Mouse (Mus musculus): ENCODE data around the gene Tmed9.
A peak's percentile ranks its signal among the peaks of the same experiment; 100 is the strongest.
"Not testable (repeated sequence)": the region's sequence is repeated elsewhere in the genome, so short reads cannot be mapped to it uniquely, and the experiment has no call there.

Gene Tmed9

DNA sequence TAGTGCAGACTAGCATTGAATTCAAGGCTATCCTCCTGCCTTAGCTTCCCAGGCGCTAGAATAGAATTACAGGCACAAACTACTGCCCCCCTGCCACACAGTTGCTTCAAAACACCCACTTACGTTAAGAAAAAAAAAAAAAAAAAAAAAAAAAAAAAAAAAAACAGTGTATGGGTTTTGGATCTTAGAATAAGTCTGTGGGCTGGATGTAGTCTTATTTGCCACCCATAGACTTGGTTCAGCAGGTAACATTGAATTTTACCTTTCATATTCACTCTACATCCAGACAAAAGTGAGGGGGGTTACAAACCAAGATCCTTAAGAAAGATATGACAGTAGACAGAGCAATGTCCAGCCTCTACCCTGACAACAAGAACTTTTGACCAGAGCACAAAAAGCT lies 5.6 kb upstream of the Tmed9 start:
- DNase-seq (ENCODE audit: low spot score in 2 of 2): no peak

DNA sequence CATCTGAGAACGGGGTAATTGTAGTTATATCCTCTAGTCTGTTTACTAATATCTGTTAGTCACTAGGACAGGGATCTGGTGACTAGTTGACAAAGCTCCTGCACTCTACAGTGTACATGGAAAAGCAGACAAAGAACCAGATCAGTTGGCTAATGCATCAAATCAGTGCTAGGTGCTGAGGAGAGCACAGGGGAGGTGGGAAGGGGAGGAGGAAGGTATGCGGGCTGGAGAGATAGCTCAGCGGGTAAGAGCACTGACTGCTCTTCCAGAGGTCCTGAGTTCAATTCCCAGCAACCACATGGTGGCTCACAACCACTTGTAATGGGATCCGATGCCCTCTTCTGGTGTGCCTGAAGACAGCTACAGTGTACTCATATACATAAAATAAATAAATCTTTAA lies 5.0 kb upstream of the Tmed9 start:
- DNase-seq (ENCODE audit: low spot score in 2 of 2): not testable (repeated sequence)

DNA sequence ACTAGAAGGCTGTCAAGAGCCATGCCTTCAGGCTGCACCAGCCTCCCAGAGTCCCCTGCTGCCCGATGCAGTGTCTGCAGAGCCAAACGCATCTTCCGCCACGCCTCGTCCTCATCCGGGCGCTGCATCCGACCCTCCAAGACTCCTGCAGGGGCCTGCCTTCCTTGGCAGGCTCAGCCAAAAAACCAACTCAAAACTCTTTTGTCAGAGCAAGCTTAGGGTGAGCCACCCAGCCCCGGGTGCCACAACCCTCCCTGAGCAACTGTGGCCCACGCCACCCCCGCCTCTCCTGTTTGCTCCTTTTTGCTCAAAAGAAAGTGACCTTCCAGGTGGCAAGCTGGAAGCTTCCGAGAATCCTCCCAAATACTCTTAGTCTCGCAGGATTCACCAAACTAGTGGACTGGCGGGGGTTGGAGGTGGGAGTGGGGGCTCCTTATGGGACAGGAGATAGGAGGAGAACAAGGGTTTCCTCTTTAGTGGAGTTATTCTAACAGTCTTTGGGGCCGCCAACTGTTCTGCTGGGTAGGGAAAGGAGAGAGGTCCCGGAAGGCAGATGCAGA lies 3.7 kb upstream of the Tmed9 start:
- peak in 1 of 2 experiments; percentile 13 for DNase-seq (ENCODE audit: low spot score in 2 of 2)

DNA sequence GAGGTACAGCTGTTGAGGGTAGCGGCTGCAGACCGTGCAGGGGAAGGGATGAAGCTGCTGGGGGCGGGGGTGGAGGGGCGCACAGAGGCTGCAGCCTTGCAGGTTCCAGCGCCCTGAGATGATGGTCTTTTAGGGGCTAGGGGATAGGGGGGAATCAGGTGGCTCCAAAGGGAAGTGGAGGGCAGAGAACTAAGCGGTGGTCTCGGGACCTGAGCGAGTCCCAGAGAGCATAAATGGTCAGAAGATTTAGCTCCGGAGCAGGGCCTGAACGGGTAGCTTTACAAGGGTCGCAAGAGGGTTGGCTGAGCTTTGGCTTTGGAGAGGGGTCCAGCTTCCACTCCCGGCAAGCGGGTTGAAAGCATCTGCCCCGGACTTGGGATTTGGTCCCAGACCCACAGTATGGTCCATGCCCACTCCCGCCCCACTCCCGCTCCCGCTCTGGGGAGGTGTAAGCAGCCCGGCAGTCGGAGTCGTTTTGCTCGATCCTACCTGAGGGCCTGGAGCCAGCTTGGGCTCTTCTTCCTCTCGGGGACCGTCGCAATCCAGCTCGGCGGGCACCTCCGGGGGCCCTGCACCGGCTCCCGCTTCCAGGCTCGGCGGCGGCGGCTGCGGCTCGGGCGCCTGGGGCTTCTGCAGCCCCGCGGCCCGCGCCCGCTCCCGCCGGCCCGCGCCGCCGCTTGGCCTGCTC lies 3.1 kb upstream of the Tmed9 start:
- DNase-seq (ENCODE audit: low spot score in 2 of 2): peak in 1 of 2 experiments; percentile 20

DNA sequence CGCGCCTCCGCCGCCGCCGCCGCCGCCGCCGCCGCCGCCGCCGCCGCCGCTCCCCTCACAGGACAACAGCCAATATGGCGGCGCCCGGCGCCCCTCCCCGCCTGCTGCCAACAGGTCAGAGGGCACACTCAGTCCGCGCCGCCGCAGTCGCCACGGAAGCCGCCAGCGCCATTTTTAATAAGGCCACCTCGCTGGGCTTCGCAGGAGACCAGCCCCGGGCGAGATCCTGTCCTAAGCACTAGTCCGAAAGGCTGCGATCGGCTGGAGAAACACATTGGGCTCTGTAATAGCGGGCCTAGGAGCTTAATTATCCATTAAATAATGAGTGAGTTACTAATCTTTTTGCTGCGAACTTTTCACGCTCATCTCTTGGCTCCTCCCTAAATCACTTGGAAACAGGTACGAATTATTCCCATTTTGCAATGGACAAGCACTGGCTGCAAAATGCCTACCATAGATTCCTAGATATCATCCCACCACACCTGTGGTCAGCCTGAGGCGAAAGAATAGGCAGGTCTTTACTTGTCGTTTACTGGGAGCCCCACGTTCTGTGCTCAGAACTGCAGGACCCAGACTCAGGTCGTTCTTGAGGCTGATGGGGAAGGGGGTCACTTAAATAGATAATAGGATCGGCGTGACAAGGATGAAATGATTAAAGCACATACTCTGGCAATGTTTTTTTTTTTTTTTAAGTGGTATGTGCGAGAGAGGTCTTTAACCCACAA lies 2.3 kb upstream of the Tmed9 start, which contains the start of gene Fam193b:
Fam193b (minus strand) TSS at position 94 of the 725 bp plus-strand sequence.
- DNase-seq (ENCODE audit: low spot score in 2 of 2): peak; percentile 87 to 91

DNA sequence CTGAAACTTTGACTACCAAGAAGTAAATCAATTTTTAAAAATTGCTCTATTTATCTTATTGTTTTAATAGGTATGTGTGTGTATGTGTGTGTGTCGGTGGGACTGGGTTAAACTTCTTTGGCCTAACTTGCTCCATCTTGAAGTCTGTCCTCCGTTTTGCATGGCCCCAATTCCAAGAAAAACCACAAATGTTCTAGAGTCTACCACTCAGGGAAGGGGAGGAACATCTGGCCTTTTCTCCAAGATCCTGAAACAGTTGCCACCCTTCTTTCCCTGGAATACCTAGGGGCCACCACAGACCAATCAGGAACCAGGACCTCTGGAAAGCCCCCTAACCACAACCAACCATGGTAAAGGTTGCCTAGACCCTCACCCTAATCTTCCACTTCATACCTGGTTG lies 1.6 kb upstream of the Tmed9 start:
- no peak for DNase-seq (ENCODE audit: low spot score in 2 of 2)

DNA sequence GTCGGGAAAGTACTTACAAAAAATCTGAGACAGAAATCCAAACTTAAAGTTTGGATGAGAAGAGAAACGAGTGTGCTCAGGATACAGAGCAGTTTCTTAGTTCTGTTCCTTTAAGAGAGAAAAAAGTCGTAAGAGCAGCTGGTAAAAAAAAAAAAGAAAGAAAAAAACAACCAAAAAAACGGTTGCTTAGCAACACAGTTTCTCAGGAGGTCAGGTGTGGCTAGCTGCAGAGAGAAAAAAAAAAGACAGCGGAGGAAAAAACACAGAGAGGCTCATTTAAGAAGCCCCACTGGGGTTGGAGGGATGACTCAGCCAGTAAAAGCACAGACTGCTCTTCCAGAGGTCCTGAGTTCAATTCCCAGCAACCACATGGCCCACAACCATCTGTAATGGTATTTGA lies 789 bp downstream of the Tmed9 start:
- DNase-seq (ENCODE audit: low spot score in 2 of 2): no peak

DNA sequence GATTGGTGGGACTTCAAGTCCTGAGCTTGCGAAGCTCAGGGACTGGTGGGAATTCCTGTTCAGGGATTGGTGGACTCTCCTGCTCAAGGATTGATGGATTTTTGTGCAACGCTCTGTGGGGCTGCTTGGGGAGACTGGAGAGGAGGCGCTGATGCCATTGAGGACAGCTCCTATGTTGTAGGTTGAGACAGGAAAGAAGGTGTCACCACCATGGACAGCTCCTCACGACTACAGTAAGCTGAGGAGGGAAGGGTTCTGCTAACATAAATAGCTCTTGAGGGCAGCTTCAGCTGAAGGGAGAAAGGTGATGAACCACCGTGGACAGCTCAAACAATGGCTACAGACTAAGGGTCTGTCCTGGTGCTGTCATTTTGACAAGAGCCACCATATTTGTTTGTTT lies 2.4 kb downstream of the Tmed9 start:
- DNase-seq (ENCODE audit: low spot score in 2 of 2): no peak

DNA sequence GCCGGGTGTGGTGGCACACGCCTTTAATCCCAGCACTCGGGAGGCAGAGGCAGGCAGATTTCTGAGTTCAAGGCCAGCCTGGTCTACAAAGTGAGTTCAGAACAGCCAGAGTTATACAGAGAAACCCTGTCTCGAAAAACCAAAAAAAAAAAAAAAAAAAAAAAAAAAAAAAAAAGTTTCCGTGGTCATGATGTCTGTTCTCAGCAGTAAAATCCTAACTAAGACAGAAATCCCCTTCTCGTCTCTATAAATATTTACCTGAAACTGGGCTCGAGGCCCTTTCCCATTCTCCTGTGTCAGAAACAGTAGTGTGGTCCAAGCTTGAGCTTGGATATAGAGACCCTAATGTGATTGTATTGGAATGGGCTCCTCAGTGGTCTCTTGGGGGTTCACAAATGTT lies 3.3 kb downstream of the Tmed9 start:
- DNase-seq (ENCODE audit: low spot score in 2 of 2): not testable (repeated sequence)

DNA sequence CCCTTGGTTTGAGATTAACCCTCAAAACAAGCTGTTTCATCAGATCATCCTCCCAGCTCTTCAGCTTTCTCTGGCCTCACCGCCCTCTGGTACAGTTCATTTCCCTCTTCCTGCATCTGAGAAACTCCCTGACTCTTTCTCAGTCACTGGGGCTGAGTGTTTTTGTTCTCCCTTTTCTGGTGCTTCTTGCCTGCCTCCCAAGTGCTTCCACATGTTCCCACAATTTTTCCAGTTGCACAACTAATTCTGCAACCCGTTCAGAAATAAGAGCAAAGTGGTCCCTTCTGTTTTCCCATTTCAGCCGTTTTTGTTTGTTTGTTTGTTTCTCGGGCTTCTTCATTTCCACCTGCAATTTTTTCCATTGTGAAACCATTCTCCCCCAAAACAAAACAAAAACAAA lies 4.6 kb downstream of the Tmed9 start:
- DNase-seq (ENCODE audit: low spot score in 2 of 2): no peak

DNA sequence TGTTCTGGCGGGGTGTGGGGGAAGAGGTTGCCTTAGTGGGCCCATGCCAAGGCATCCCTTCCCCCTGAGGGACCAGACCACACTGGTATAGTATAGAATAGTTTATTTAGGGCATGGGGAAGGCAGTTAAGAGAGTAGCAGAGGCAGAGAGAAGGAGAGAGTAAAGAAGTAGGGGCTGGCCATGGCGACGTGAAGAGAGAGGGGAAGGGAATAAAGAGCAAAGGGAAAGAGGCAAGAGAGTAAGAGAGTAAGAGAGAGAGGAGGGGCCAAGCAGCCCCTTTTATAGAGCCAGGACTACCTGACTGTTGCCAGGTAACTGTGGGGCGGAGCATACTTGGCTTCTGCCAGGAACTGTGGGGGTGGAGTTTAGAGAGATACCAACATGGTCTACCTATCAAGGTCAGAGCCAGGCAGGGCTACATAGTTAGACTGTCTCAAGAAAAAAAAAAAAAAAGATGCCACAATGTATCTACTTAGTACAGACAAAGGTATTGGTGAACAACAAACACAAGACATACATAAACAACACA lies 18.5 kb downstream of the Tmed9 start:
- DNase-seq (ENCODE audit: low spot score in 2 of 2): no peak

DNA sequence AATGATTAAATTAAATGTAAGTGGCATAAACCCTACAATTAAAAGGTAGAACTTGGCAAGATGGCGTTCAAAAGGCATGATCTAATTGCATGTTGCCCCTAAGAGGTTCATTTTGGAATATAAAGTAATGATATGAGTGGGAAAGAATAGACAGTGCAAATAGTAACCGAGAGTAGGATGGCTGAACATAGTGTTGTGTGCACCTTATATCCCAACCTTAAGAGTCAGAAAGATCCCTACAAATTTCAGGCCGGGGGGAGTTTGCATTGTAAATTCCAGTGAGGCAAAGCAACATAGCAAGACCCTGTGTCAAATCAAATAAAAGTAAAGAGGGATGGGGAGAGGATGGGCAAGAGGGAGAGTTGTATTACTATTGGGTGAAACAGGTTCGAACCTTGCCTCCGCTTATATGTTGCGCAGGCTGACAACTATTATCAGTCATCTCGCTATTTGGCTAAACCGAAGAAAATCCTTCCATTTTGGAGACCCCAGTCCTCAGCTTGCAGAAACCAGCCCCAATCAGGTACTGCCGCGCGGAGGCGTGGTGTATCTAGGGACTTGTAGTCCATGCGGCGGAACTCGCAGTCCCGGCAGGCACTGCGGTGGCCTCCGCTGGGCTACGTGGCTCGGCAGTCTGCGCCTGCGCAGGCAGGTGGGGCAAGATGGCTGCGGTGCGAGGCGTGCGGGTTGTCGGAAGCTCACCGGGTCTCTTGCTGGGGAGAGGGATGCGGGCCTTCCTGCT lies 19.2 kb downstream of the Tmed9 start:
- DNase-seq (ENCODE audit: low spot score in 2 of 2): peak; percentile 92 to 94

DNA sequence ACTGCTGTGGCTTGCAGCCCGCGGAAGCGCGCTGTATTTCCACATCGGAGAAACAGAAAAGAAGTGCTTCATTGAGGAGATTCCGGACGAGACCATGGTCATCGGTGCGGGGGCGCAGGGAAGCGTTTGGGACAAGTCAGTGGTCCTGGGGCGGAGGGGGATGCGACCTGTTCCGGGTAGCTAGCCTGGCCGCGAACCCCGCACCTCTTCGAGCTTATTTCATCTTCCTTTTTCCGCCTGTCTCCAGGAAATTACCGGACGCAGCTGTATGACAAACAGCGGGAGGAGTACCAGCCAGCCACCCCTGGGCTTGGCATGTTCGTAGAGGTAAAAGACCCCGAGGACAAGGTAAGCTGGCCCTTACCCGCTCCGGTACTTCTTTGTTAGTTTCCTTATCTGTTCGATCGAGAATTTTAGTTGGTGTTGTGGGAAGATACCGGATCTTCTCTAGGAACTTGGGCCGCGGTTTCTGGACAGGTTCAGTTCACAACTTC lies 19.8 kb downstream of the Tmed9 start:
- DNase-seq (ENCODE audit: low spot score in 2 of 2): no peak

DNA sequence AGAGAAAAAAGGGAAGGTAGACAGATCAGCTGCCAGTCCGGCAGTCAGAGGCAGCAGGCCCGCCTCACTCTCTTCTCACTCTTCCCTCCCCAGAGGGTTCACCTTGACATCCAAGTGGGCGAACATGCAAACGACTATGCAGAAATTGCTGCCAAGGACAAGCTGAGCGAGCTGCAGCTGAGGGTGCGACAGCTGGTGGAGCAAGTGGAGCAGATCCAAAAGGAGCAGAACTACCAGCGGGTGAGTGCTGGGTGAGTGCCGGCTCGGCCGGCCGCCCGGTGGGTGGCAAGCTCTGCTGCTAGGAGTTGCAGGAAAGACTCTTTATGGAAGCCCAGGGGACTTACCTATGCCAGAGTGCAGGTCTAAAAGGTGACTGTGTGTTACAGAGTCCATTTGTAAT lies 21.8 kb downstream of the Tmed9 start:
- peak; percentile 38 to 60 for DNase-seq (ENCODE audit: low spot score in 2 of 2)

DNA sequence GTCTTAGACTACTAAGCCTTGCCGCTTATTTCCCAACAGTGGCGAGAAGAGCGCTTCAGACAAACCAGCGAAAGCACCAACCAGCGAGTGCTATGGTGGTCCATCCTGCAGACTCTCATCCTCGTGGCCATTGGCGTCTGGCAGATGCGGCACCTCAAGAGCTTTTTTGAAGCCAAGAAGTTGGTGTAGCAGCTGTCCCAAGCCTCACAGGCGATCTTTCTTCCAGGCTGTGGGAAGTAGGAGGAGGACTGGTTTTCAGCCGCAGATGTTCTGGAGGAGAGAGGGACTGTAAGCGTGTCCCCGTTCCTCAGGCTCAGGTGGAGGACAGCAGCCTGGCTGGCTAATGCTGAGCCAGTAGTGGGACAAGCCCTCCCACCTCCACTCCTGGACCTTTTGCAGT lies 23.3 kb downstream of the Tmed9 start:
- no peak for DNase-seq (ENCODE audit: low spot score in 2 of 2)

DNA sequence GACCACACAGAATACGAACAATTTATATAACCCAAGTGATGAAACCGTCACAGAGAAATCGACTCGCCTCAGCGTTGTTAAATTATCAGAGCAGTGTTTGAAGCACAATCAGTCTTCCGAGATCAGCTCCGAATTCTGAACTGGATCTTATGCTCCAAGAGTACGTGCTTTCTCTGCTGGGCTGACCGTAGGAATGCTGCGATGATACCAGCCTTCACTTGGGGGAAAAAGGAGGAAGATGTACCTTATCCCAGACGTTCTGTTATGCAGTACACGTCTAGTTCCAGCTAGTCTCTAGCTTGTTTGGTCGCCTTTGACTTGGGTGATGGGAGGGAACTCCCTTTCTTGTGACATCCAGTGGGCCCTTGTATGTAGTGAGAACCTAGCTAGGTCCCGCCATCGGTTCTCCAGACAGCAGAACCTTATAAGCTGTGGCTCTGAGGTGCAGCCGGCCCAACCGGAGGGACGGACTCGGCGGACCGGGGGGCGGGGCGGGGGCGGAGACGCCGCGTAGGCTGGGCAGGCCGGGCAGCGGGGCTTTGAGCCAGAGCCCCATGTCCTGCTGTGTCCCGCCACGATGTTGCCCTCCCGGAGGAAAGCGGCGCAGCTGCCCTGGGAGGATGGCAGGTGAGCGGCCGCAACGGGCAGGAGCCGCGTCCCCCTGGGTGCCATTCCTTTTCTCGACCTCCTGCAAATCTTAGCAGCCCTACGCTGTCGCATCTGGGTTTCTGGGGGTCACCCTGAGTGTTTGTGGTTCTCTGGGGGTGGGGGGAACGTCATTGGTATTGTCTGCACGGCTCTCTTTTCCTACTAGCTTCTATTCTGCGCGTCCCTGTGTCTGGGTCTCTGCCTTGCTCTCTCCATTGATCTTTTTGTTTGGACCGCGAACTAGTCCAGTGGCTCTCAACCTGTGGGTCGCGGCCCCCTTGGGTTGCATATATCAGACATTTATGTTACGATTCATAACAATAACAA lies 26.3 kb downstream of the Tmed9 start, which contains the start of gene B4galt7:
B4galt7 (plus strand) TSS at position 331 of the 975 bp plus-strand sequence.
- DNase-seq (ENCODE audit: low spot score in 2 of 2): peak; percentile 69 to 74

DNA sequence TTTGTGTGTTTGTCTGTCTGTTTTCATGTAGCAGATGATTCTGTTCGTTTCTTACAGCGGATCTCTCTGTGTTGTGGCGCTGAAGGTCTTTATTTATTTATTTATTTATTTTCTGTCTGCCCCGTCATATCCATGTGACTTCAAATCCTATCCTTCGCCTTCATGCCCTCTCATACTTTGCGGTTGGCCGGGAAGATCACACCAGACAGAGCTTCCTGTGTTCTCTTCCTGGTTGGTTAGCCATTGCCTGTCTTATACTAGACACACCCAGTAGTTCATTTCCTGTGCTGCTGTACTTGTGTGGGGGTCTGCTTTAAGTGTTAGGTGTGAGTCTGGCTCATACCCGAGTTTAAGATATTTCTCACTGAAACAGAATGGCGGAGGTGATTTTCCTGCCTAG lies 27.1 kb downstream of the Tmed9 start:
- DNase-seq (ENCODE audit: low spot score in 2 of 2): no peak

DNA sequence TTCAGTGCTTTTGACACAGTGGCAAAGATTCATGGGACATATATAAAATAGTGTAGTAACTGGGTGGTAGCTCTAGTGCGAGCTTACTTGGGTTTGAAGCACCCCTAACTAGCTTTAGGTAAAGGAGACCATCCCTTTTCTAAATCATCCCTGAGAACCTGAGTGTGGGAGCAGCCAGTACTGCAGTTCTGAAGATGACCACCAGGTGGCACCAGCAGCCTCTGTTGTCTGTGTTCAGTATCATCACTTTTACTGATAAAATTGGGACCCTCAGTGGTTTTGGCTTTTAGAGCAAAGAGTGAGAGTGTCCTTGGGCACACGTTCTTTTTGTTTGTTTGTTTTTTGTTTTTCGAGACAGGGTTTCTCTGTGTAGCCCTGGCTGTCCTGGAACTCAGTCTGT lies 28.1 kb downstream of the Tmed9 start:
- peak; percentile 83 to 87 for DNase-seq (ENCODE audit: low spot score in 2 of 2)

DNA sequence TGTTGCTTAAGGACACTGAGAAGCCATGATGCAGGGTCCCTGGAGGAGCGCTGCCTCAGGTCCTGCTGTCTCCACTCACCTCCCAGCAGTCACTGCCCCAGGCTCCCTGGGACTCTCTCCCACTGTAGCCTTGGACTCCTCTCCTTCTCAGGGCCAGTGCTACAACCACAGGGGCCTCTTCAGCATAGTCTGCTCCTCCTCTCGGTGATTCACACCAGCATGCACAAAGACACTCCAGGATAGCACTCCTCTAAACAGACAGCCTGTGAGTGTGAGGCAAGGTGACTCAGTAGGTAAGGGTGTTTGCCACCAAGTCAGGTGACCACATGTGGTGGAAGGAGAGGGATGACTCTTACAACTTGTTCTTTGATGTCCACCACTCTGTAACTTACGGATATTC lies 31.1 kb downstream of the Tmed9 start:
- DNase-seq (ENCODE audit: low spot score in 2 of 2): no peak

DNA sequence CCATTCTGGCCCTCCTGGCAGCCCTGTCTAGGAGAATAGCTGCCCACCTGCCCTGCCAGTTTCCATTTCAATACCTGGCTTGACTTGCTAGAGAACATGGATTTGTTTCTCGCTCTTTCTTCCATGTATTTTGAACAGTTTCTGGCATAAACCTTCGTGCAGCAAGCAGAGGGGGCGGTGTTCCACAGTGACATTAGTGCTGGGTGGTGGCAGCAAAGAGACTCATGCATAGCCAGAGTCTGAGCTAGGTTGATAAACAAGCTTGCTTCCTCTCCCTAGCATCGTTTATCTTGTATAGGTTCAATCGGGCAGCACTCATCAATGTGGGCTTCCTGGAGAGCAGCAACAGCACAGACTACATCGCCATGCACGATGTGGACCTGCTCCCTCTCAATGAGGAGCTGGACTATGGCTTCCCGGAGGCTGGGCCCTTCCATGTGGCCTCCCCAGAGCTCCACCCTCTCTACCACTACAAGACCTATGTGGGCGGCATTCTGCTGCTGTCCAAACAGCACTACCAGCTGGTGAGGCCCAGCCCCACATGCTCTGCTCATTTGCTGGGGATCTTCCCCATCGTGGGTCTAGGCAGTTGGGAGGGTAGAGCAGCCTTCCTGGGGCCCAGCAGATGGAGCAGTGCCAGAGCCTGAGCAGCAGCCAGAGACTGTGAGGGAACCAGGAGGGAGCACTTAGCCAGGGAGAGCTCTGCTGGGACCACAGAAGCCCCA lies 33.5 kb downstream of the Tmed9 start:
- DNase-seq (ENCODE audit: low spot score in 2 of 2): no peak
